Mouse (Mus musculus) kidney, postnatal 4 days (tissue): ENCODE data around the gene Urad.
A peak's percentile ranks its signal among the peaks of the same experiment; 100 is the strongest.

Source experiments
- DNase-seq, 2 experiments: peaks; one replicate each; pipeline ENCODE4 v3.0.0; 2021; ENCODE audit warnings: mixed read lengths in 2 of 2

The Urad gene

GRCm38 (mm10) chr5:147299255-147300000 lies 22.8 kb downstream of the Urad start:
- DNase-seq = peak; percentile 74 to 79

DNA sequence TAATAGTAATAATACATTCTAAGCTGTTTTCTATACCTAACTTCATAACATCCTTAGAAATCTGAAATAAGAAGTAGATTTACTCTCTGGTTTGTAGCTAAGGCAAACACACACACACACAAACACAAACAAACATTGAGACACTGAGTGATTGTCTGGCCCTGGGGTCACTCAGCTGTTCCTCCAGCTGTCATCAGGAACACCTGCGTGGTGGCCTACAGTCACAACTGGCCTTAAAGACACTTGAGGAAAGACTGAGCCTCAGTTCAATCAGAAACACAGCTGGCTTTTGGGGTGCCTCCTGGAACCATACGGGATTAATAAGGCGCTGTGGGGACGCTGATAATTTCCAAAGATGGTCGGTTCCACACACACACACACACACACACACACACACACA lies 25.0 kb downstream of the Urad start:
- DNase-seq = no peak

DNA sequence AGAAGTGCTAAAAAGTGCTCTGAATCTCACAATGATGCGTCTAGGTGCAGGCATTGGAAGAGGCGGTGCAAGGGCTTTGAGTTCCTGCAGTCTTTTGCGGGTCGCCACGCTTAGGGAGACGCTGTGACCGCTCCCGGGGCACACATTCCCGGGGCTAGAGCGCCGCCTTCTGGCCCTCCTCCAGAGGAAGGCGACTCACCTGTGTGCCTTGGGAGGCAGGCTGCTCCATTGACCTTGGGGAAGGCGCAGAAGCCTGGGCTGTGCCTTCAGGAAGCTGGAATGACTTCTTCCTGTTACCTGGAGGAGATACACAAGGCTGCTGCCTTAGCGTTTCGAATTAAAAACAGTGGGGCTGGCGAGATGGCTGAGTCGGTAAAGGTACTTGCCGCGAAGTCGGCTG lies 28.1 kb downstream of the Urad start:
- peak; percentile 65 to 71 for DNase-seq

GRCm38 (mm10) chr5:147293127-147293910 lies 28.9 kb downstream of the Urad start:
- DNase-seq = peak; percentile 83 to 85

DNA sequence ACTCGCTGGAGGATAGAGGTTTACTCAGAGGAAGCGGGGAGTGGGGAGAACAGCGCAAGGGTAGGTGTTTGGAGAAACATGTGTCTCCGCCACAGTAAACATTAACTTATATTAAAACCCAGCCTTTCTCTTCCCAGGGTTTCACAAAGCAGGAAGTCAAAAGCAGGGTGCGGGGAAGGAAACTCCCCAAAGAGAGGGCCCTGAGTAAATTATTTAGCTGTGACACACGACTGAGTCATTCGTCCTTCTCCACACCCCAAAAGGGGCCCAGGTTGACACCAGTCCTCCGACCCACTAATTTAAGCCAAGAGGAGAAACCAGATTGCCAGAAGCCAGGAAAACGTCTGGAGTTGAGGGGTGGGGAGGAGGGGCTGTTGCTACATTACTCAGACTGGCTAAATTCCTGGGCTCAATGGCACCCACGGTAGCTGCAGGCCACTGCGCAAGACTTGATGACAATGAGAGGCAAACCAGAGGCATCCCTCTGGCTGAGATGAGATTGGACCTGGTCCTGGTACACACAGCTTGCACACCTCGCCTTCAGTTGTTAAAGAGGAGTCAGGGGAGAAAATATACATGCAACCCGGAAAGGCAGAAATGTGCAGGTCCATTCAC lies 29.6 kb downstream of the Urad start:
- DNase-seq = no peak

- no peak for DNase-seq
Observed at GRCm38 (mm10) chr5:147291764-147292505, 30.3 kb downstream of the Urad start.

GRCm38 (mm10) chr5:147284365-147284764 lies 37.9 kb downstream of the Urad start:
- DNase-seq = no peak

DNA sequence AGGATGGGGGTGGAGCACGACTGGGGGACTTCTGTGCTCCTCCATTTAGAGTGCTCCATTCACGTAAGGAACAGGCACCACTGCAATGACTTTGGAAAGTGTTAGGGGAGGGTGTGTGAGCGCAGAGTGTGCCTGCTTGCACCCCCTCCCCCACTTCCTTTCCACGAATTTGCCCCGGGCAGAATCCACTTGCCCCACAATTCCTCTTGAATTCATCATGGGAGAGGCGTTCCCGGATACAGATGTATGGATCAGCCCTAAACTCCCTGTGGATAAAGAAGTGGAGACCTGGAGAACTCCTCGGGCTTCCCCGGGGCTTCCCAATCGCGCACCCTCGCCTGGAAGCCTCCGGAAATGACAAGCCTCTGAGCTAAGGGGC lies 44.7 kb downstream of the Urad start:
- DNase-seq = no peak

- DNase-seq = no peak
Observed at GRCm38 (mm10) chr5:147276701-147277546, 45.3 kb downstream of the Urad start.

DNA sequence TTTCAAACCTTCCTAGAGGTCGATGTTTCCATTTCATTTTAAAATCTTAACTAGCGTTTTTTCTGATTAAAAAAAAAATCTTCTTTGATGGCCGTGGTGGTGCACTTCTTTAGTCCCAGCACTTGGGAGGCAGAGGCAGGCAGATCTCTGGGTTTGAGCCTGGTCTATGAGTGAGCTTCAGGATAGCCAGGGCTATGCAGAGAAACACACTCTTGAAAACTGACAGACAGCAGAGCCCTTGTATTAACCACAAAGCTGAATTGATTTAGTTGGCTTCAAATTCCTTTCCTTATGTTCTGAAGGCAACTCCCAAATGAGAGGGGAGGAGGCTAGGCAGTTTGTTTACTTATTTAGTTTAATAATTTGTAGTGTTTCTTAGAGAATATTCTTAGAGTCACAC lies 46.5 kb downstream of the Urad start:
- no peak for DNase-seq

- DNase-seq = peak; percentile 17 to 41
Observed at GRCm38 (mm10) chr5:147274174-147275141, 47.8 kb downstream of the Urad start.

GRCm38 (mm10) chr5:147272808-147273345 lies 49.4 kb downstream of the Urad start:
- DNase-seq = no peak

GRCm38 (mm10) chr5:147272046-147272807 lies 50.0 kb downstream of the Urad start:
- DNase-seq = no peak

GRCm38 (mm10) chr5:147270673-147271655 lies 51.3 kb downstream of the Urad start:
- no peak for DNase-seq

- DNase-seq = peak; percentile 26 to 44
Observed at GRCm38 (mm10) chr5:147269926-147270672, 52.1 kb downstream of the Urad start, which contains the start of gene Pdx1. TSS of gene Pdx1 (plus strand) at chr5:147269959.

DNA sequence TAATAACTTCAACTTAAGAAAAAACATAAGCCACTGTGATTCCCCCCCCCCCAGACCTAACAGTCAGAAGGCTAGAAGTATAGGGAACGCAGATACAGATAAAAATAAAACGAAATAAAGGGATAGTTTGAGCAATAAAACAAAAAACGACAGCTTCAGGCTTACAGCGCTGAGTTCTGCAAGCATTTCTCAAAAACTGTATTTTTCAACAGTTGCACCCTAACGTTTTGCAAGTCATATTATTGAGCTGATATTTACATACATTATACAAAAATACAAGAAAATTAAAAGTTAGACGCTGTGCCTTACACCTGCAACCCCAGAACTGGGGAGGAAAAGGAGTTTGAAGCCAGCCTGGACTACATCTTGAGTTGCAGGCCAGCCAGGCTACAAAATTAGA lies 52.9 kb downstream of the Urad start:
- DNase-seq = no peak

DNA sequence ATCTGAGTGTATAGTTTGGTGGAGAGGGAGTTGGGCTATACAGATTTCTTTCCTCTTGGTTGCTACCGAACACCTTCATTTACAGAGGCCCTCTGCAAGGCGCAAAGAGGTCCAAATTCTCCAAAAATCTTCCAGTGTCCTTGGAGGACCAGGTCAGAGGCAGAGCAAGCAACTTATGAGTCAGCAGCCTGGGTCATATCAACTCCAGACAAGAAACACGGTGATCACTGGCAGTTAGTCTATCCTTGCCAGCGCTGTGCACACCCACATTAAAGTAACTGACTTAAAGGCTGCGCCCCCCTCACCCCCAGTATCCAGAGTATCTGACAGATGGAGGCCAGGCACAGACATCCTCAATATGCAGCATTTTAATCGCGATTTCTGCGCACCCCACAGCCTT lies 53.5 kb downstream of the Urad start:
- DNase-seq = no peak

DNA sequence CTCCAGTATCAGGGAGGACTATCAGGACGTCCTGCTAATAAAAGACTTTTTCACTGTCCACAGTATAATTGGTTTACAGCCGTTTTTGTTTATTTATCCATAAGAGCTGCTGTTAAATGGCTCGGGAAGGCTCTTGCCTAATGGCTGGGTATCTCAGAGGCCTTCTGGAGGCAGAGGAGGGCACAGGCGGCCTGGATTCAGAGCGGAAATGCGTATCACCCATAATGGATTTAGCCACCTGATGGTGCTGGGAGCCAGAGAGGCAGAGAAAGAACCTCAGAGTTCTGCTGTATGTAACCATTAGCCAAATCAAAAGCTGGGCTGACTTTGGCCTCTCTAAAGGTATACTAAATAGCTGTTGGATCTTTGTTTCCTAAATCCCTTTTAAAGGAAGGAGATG lies 54.8 kb downstream of the Urad start:
- DNase-seq = no peak
